8 mouse cellular contexts compared by ENCODE assay signal in the genomic region with DNA sequence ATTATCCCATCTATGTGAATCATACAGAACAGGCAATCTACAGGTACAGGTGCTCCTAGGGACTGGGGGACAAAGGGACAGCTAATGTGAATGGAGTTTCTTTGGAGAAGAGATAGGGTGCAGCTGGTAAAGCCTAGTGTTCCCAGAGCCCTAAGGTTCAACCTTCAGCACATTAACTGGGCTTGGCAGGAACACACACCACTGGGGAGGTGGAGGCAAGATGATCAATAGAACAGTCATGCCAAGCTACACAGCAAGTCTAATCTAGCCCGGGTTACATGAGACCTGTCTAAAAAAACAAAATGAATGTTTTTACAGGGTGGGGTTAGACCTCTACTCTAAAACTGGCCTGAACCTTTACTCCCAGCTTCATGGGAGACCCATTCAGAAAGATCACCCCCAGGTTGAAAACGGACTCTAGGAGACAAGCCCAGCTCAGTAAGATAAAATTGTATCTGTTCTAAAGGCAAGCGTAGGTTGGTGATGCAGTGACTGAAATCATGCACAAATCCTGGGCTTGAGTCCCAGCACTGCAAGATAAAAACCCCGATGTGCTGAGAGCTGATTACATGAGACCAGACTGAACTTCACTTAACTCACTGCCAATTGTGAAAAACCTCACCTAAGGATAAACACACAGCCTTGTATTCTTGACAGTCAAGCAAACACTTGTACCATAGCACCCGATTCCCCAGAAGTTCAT. TPM values are rescaled to one million over a fixed set of nuclear protein-coding genes. Genes with fewer than 3 reads are reported as not detected.
DNase-seq lines count a peak whose midpoint lies in the region; ATAC-seq and TF ChIP-seq lines count a peak whose summit lies in the region.

No protein-coding gene starts in this region.

- peaks cover 18% of the 10 kb centered on the region; the same call in 1 of the 2 replicates for H3K4me1 ChIP-seq in kidney, postnatal 0 days (replicated peaks; ENCODE audit: insufficient read depth, low read length)
- peaks cover 30% of the 10 kb centered on the region for H3K4me1 ChIP-seq in bone marrow macrophage, adult 2 months (ENCODE audit: control insufficient read depth, insufficient read depth, low read length)
- peaks cover 16% of the 10 kb centered on the region for H3K4me1 ChIP-seq in hindbrain, embryonic 11.5 days (replicated peaks; ENCODE audit: control insufficient read depth, insufficient read depth, low read length)
- peaks cover 56% of the 10 kb centered on the region for H3K4me1 ChIP-seq in midbrain, embryonic 12.5 days

- no peaks in the 10 kb centered on the region for H3K27me3 ChIP-seq in kidney, postnatal 0 days (ENCODE audit: insufficient read depth, low read length)
- no peaks in the 10 kb centered on the region for H3K27me3 ChIP-seq in hindbrain, embryonic 11.5 days (ENCODE audit: control insufficient read depth, insufficient read depth, low read length)
- H3K27me3 ChIP-seq in midbrain, embryonic 12.5 days = no peaks in the 10 kb centered on the region

- 3% methylated on average over 5 of the region's 5 CpGs for WGBS in kidney, postnatal 0 days
- WGBS in hindbrain, embryonic 11.5 days = 22% methylated on average over 5 of the region's 5 CpGs
- 14% methylated on average over 5 of the region's 5 CpGs for WGBS in midbrain, embryonic 12.5 days

- no peak for TF ChIP-seq CTCF in kidney, postnatal 0 days (IDR thresholded peaks at IDR 0.05; ENCODE audit: low read depth)
- TF ChIP-seq CTCF in bone marrow macrophage, adult 2 months (IDR thresholded peaks at IDR 0.05; ENCODE audit: low read depth, low read length) = no peak

- H3K27ac ChIP-seq in kidney, postnatal 0 days = no peak overlapping the region
- no peak overlapping the region for H3K27ac ChIP-seq in bone marrow macrophage, adult 2 months (ENCODE audit: insufficient read depth, low read depth, low read length)
- no peak overlapping the region for H3K27ac ChIP-seq in hindbrain, embryonic 11.5 days (ENCODE audit: low read depth, low read length)
- peak overlapping the region; percentile 4 for H3K27ac ChIP-seq in midbrain, embryonic 12.5 days (replicated peaks)

- H3K9ac ChIP-seq in kidney, postnatal 0 days (ENCODE audit: low read depth, low read length) = peak overlapping the region; percentile 72
- H3K9ac ChIP-seq in hindbrain, embryonic 11.5 days (ENCODE audit: low read depth, low read length) = peak overlapping the region; percentile 95
- peak overlapping the region; percentile 91 for H3K9ac ChIP-seq in midbrain, embryonic 12.5 days (replicated peaks)

- peak overlapping the region; percentile 69 for H3K4me2 ChIP-seq in kidney, postnatal 0 days (ENCODE audit: low read length)
- peak overlapping the region; percentile 50 for H3K4me2 ChIP-seq in hindbrain, embryonic 11.5 days (replicated peaks; ENCODE audit: low read depth, low read length)
- H3K4me2 ChIP-seq in midbrain, embryonic 12.5 days (replicated peaks) = peak overlapping the region; percentile 95

- peak overlapping the region; percentile 66 for H3K4me3 ChIP-seq in kidney, postnatal 0 days (replicated peaks; ENCODE audit: low read depth, low read length)
- H3K4me3 ChIP-seq in bone marrow macrophage, adult 2 months (ENCODE audit: insufficient read depth, low read length) = peak overlapping the region; percentile 60
- peak overlapping the region; percentile 76 for H3K4me3 ChIP-seq in hindbrain, embryonic 11.5 days (ENCODE audit: low read depth, low read length)
- H3K4me3 ChIP-seq in midbrain, embryonic 12.5 days = peak overlapping the region; percentile 81

- no peak for ATAC-seq in kidney, postnatal 0 days (replicated peaks; ENCODE audit: low FRiP score, low read depth)
- no peak for ATAC-seq in hindbrain, embryonic 11.5 days (ENCODE audit: low FRiP score)
- no peak for ATAC-seq in midbrain, embryonic 12.5 days (ENCODE audit: low FRiP score, low read depth)

- H3K9me3 ChIP-seq in kidney, postnatal 0 days (replicated peaks; ENCODE audit: low read length) = no peaks in the 10 kb centered on the region
- no peaks in the 10 kb centered on the region for H3K9me3 ChIP-seq in hindbrain, embryonic 11.5 days (ENCODE audit: control insufficient read depth, low read length)
- H3K9me3 ChIP-seq in midbrain, embryonic 12.5 days = no peaks in the 10 kb centered on the region

- H3K36me3 ChIP-seq in kidney, postnatal 0 days (ENCODE audit: insufficient read depth, low read length) = peaks cover 11% of the 10 kb centered on the region
- H3K36me3 ChIP-seq in hindbrain, embryonic 11.5 days (ENCODE audit: control insufficient read depth, insufficient read depth, low read length) = no peaks in the 10 kb centered on the region; the same call in 1 of the 2 replicates
- peaks cover 49% of the 10 kb centered on the region for H3K36me3 ChIP-seq in midbrain, embryonic 12.5 days

- TF ChIP-seq POLR2A in bone marrow macrophage, adult 2 months (IDR thresholded peaks at IDR 0.05; ENCODE audit: borderline replicate concordance, low read depth, low read length) = no peak

- no peak for DNase-seq in kidney, postnatal 0 days (ENCODE audit: low spot score)
- DNase-seq in kidney, adult 11 months = no peak
- DNase-seq in hindbrain, embryonic 11.5 days (ENCODE audit: low spot score) = peak; percentile 18
- DNase-seq in right cerebral cortex, postnatal 25 days = no peak
- no peak for DNase-seq in cerebellum, adult 9-11 months
- no peak for DNase-seq in spleen, postnatal 36 days (ENCODE audit: low spot score in 2 of 2)

RNA-seq across cellular contexts. Expression of a gene that starts 12.1 kb away (rescaled TPM):
- 131 and 148 TPM in 2 replicates for polyA plus RNA-seq in kidney, postnatal 0 days (2015; fragmentation: Nextera tagmentation; extraction: Ambion mirVana)
- polyA plus RNA-seq in bone marrow macrophage, adult 2 months (2012; ENCODE audit: insufficient read depth, insufficient read length, missing spikeins) = 76.0 and 79.8 TPM in 2 replicates
- 103 and 107 TPM in 2 replicates for polyA plus RNA-seq in hindbrain, embryonic 11.5 days (2014; fragmentation: Nextera tagmentation; extraction: Ambion mirVana)
- polyA plus RNA-seq in midbrain, embryonic 12.5 days (2016; fragmentation: Nextera tagmentation; extraction: Ambion mirVana) = 101 and 108 TPM in 2 replicates
